Mouse (Mus musculus) thymus, postnatal 10 days (tissue): ENCODE results near the gene Gpatch2l.

ENCODE experiments used
- DNase-seq, 2 experiments: peaks; one replicate each; pipeline ENCODE4 v3.0.0; 2021; ENCODE audit warnings: low spot score in 2 of 2

The Gpatch2l gene

DNA sequence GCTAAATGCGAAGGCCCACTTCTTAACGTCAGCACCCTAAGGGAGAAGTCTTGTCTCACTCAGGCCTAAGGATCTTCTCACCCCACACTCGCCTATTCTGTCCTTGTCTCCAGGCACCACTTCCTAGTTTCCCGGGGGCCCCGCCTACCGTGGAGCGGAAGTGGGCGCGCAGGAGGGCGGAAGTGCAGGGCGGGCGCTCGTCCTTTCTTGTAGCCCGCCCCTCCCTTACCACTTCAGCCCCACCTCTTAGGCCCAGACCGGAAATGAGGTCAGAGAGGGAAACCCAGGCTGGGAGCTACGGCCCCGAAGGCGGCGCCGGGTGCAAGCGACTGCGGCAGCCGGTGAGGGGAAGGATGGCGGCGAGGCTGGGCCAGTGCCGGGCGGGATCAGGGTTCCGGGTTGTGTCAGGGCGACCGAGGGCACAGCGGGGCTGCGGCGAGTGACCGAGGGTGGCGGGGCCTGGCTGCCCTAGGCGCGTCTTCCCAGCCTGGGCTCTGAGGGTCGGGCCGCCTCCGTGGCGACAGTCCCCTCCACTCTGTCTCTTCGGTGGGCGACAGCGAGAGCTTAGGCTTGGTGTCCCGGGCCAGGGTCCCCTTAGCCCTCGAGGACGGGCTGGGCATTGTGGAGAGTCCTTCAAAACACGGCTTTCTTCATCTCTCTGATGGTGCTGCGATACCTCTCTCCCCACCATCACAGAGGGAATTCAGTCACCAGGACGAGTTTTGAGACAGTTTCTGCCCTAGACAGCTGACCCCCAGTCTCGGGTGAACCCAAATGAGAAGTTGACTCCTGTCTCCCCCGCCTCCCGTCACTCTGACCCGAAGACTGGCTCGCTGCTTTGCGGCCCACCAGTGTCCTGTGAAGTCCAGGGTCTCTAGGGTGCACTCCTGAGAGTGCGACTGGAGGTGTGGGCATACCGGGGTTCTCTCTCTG, at the start of gene Gpatch2l:
Gene Gpatch2l, plus strand, starts transcription at position 255 of the 933 bp plus-strand sequence.
- peak; percentile 95 to 96 for DNase-seq

DNA sequence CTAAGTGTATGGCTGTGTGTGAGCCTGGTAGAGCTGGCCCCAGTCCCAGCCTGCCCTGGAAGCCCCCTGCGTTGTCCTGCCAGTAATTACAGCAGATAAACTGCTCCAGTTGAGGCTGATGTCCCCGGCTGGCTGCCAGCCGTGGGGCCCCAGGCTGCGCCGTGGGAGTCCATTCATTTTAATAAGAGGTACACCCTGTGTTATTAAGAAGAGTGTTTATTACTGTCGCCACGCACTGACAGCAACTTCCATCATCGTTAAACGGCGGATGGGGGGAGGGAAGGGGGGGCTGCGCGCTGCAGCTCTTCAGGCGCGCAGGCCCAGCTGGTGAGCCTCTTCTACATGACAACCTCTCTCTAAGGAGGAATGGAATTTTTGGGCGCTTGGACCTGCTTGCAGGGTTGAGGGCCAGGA, 49.6 kb upstream of the Gpatch2l start:
- DNase-seq = no peak

DNA sequence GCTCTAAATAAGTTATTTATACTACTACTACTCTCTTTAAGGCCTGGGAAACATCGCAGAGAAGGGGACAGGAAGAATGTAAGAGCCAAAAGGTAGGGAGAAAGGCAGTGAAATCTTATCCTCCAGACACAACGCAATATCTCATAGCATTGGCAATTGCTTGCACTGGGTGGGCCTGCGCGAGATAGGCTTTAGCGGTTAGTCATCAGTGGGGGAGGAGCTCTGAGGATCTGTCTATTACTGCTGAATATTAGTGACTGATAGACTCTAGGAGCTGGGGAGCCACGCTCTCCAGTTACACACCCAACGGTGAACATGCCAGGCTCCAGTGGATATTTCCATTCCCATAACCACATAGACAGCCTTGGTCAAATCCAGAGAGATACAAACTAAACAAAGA, 44.7 kb upstream of the Gpatch2l start:
- no peak for DNase-seq

DNA sequence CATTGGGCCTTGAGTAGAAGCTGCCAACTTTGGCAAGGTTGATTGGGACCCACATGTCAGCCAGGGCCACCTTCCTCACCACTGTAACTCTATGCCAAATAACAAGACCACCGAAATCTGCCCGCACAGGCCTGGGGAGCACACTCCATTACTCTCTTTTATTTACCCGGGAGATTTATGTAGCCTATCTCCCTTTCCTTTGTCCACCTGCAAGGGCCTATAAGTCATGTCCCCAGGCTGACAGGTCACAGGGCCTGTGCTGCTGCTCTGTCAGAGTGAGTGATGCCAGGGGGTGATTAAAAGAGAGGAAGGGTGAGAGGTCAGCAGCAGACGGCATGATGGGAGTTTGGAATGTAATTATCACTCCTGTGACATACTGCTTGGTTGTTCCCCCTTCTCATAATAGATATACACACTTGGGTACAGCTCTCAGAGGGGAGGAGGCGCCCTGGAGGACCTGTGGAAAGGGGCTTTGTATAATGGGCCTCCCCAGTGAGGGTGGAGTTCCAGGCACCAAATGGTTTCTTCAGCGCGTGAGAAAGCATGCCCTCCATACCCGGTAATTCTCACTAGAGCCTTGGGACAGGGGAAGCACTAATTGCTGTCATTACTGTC, 38.1 kb upstream of the Gpatch2l start:
- no peak for DNase-seq

DNA sequence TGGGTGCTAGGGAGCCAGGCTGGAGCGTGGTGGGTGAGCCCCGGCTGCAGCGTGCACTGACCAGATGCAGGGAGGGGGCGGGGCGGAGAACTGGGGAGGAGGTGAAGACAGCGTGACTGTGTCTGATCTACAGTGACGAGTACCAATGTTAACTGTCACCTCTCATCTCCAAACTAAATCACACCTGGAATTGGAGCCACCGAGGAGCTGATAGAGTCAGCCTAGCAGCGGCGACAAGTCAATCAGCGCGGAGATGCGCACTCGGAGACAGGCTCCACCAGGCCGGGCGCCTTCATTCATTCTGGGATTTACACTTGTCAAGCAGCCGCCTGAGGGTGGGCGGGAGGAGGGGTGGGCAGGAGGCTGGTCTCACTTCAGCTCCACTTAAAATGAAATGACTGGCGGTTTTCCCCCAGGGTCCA, 30.5 kb upstream of the Gpatch2l start:
- no peak for DNase-seq

DNA sequence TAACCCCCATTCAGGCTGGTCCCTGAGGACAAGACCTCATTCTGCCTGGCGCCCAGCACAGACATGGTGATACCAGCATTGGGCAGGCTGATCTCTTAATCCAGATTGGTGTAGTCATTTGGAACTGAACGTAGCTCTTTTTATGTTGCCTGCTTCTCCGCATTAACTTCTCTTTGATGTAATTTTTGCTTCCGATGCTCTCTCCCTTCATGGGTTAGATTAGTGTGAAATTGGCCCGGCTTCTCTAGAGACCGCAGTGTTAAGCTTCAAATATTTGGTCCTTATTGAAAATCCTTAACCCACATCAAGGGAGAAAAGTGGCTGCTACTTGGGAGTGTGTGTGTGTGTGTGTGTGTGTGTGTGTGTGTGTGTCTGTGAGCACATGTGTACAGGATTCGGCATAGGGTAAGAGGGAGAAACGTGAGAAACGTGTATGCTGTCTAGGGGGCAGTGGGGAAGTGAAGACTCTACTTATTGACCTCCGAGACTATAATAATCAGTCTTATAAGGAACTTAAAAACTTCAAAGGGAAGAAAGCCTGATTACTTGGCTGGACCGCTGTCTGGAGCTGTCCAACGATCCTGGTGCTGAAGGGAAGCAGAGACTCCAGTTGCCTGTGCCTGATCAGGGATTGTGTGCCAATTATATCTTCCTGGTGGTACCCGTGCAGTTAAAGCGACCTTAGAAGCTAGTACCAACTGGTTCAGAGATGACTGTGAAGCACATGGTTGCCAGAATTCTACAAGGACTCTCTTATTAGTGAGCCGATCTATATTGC, 28.8 kb upstream of the Gpatch2l start:
- DNase-seq = no peak

DNA sequence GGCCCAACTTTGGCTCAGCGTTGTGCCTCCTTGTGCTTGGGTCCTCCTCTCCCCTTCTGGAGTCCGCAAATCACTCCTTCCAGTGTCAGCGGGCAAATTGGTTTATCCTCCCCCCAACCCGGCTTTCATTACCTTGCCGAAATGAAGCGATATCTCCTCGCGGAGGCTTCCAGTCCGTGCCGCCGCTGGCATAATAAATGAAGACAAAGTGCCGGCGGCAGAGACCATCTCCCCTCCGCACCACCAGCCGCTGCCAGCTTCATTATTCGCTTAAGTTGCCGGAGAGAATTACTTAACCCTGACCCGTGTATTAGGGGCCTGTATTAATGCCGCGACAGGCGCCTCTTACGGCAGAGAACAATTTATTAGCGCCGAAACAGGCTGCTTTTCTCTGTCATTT, 27.5 kb upstream of the Gpatch2l start:
- DNase-seq = no peak

DNA sequence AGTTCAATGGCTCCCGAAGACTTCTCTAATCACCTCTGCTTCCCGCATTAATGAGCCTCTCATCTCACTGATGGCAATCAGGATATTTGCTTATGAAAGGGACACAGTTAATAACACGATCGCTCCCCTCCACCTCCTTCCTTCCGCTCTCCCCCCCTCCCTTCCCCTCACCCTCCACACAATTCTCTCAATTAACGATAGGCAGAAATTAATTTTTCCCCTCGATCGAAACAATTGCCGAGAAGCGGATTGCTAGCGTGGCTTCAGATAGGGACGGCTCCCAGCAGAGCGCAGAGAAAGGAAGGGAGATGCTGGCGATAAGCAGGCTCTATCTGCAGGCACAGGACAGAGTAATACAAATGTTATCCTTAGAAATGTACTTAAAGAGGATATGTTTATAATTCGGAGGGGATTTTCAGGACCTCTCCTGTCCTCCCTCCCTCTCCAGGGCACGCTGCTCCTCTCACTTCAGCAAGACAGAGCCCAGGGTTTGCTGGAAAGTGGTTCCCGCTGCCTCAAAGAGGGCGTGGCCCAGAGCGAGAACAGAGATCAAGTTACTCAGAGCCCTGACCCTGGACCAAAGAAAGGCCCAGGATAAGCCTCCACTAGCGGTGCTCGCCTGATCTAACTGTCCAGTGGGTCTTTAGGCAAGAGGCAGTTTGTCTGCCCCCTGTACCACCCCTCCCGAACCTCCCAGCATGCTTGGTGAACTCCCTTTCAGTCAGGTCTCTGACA, 24.8 kb upstream of the Gpatch2l start:
- DNase-seq = no peak

DNA sequence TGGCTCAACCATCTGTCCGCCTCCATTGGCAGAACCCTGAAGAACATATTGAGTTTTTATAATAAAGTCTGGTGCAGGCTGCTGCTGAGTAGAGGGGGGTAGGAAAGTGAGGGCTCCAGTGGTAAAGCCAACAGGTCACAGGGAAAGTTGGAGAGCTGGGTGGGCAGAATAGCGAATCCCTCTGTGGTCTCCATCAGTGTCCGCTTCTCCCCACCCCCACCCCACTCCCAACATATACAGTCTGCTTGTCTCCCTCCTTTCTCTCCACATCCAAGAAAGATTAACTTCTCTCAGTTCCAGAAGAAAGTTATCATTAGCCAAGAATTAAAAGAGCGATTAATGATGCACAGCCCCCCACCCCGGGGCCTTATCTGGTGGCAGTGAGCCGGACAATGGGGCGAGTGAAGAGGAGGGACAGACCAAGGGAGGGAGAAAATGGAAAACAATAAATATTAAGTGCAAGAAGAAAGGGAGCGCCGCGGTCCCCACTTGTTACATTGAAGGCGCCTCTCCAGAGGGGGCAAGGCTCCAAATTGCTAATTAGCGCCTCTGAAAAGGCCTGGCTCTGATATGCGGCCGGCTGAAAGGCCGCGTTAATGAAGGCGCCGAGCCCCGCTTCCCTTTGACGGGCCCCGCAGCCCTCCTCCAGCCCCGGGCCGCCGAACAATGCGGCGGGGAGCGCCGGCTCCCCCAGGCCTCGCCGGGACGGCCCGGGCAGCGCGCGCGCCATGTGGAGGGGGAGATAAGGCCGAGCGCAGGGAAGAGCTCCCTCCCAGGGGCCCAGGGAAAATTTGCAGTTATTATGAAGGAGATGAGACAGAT, 21.2 kb upstream of the Gpatch2l start:
- DNase-seq = no peak

DNA sequence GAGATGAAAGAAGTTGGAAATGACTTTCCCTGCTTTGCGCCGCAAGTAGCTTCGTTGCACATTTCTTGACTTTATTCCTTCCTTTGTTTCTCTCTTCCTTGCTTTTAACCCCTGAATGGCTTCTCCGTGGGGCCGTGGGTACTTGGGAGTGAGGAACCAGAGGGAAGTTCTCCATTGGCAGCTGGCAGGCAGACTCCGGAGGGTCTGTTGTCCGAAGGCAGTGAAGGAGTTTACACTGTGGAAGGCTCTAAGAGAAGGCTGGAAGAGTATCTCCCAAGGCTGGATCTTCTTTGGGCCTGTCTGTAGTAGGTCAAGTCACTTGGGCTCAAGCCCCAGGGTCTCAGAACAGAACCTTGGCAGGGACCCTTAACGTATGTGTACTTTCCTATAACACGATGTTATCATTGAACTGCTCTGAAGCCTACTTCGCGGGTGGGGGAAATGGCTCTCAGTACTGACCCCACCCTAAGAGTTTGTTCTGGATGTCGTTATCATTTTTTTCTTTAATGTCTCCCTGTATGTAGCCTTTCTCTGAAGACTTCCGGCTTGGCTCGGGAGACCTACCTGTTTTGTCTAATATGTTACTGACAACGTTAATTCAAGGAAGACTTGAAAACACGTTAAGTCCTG, 20.5 kb upstream of the Gpatch2l start:
- no peak for DNase-seq

DNA sequence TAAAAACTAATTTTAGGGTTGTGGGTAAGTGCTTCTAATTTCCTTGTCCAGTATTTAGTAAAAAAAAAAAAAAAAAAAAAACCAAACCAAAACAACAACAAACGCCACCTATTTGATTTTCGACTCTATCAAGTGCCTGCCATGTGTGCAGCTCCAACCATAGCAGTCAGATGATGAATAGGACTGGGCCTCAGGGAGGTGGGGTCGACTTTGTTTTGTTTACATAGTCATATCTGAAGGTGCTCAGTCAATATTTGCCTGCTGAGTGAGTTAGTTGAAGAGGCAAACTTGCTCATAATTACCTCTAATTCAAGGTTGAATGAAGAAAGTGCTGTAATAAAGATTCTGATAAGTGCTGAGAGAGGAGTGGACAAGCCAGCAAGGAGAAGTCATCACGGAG, 7.4 kb upstream of the Gpatch2l start:
- no peak for DNase-seq

DNA sequence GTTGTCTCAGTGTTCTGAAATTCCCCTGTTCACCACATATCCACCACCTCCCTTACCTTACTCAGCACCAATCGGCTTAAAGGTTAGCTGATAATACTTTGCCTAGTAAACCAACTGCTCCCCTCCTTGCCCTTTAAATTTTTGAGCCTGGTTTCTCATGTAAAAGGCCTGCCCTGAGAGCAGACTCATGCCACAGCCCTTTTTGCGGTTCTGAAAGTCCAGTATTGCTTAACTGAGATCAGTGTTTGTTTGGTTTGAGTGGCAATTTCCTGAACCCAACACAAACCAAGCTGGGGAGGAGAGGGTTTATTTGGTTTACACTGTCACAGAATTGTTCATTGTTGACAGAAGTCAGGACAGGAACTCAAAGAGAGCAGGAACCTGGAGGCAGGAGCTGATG, 2.9 kb upstream of the Gpatch2l start:
- DNase-seq = no peak

DNA sequence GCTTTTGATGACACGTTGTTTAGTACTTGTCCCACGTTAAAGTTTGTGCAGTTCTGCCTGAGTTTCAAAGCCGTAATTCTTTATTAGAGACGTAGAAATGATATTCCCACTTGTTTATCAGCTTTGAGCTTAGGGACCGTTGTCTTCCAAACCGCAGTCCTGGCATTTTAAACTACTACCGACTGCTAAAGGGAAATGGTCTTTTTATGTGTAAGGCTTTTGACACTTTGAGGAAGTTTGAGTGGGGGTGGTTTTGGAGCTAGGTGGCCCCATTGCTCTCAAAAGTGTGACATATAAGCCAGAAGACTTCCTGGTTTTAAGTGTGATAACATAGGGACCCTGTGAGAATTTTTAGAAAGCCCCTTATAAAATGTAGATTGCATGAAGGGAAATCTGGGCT, 905 bp downstream of the Gpatch2l start:
- DNase-seq = peak; percentile 19 to 28

DNA sequence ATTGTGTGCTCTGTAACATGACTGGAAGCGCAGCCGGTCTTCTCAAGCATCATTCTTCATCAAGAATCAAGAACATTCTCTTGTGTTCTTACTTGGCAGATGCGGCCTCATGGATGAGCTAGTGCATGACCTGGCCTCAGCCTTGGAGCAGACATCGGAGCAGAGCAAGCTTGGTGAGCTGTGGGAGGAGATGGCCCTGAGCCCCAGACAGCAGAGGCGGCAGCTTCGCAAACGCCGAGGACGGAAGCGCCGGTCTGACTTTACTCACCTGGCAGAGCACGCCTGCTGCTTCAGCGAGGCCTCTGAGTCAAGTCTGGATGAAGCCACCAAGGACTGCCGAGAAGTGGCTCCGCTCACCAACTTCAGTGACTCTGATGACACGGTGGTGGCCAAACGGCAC, 2.3 kb downstream of the Gpatch2l start:
- no peak for DNase-seq

DNA sequence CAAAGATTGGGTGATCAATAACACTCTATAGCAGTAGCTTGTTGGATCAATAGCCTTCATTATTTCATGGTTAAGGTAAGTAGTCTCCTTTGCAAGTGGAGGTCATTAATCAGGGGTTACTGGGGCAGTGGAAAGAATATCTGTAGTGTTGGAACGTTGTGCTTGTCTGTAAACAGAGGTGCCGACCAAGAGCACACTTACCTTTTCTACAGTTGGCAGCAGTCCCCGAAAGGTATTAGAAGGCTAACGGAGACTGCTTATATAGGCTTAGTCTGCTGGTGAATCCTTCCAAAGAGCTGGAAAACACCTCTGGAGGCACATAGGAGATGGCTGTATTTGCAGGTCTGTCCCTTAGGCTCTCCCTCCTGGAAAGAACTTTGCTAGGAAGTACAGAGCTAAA, 8.5 kb downstream of the Gpatch2l start:
- DNase-seq = no peak

DNA sequence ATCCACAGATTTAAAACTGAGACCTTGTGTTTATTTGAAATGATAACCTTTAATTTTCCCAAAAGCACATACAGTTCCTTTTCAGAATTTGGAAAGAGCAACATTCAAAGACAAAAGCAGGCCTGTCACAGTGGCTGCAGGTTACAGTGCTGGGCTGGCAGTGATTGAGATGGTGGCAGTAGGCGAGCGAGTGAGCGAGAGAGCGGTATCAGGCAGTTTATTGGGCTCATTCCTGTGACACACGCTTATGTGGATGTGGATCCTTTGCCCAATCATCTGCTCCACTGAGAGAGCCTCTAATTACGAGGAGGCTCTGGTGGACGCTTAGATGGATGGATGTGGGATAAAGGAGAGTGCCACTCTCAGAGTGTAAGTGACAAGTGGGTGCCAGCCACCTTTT, 13.3 kb downstream of the Gpatch2l start:
- DNase-seq = no peak

DNA sequence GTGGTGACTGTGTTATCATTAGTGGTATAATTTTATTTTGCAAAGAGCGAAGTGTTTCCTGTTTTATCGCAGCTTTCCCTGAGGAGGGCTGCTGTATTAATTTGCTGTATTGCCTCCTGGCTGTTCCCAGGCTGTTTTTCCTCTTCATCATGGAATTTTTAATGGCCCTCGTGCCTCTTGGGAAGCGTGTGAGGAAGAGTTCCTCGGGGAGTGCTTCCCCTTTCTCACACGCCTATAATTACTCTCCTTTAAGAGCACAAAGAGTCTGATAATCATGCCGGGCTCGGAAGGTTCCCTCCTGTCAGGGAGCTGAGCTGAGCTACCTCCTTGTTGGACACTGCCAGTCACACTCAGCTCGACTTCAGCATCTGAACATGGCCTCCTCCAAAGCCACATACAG, 30.0 kb downstream of the Gpatch2l start:
- no peak for DNase-seq

DNA sequence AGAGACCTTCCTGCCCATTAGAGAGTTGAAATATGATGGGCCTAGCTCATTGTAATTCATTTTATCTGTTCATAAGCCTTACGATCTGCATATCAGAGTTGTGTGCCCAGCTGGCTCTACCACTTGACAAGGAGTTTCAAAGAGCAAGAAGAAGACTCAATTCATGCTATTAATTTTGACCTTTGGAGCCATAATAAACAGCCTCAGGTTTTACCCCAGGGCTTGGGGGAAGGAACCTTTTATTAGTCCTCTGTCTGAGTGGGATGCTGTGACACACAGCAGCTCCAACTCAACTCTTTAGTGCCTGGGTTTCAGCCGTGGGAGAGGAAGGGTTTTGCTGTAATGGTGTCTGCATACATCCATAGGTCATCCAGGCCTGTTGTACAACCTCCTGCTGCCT, 32.6 kb downstream of the Gpatch2l start:
- no peak for DNase-seq

DNA sequence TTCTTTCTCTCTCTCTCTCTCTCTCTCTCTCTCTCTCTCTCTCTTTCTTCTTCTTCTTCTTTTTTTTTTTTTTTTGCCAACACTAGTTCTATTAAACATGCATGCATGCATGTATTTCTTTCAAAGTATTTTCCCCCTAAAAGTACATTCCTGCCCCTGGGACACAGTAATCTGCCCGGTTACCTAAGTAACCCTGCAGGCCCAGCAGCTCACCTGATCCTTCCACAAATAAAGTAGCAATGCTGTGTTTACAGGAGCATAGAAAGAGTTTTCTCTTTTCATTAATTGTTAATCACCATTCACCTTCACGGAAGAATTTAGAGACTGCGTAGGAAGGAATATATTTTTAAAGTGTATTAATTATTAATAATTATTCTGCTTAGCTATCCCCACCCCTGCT, 34.1 kb downstream of the Gpatch2l start:
- DNase-seq = no peak

DNA sequence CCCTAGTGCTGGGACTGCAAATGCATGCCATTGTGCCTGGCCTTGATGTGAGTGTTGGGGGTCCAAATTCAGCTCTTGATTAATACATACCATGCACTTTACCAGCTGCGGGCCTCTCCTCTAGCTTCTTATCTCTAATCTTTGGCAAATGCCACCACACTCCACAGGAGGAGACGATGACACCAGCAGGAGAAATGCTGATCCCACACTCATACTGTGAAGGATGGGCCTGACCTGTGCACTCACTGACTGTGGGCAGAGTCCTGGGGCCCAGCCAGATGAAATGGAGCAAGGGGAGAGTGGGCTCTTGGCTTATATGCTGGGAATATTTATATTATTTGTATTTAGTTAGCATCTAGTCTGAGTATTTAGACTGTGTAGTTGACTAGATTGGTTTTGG, 34.8 kb downstream of the Gpatch2l start:
- DNase-seq = no peak
